Mouse (Mus musculus): Measurements from ENCODE around the gene Ace2. TPM values are rescaled to one million over a fixed set of nuclear protein-coding genes. Genes with fewer than 3 reads are reported as not detected.

The Ace2 gene
- total and polyA plus RNA-seq, 3 experiments = not detected

- peak; percentile 43 for DNase-seq (ENCODE audit: low read depth, low spot score)
These were observed 34.7 kb downstream of the Ace2 start for GRCm38 (mm10) chrX:164173880-164174279.

GRCm38 (mm10) chrX:164175311-164175710 is 36.2 kb downstream of the Ace2 start:
- Histone ChIP-seq H3K4me3 (ENCODE audit: control insufficient read depth in 1 of 2, insufficient read depth in 1 of 2, low read depth in 2 of 2, low read length in 2 of 2) (no peak overlapping the region), H3K27ac (ENCODE audit: control insufficient read depth, low read depth, low read length) (no peak overlapping the region), H3K4me1 (ENCODE audit: control insufficient read depth in 1 of 2, insufficient read depth in 2 of 2, low read length in 2 of 2) (peaks cover 2% of the 10 kb centered on the region in 2 experiments; a peak in 1 of 4 replicates), H3K27me3 (ENCODE audit: control insufficient read depth in 1 of 2, insufficient read depth in 2 of 2, low read length in 2 of 2) (no peaks in the 10 kb centered on the region; a peak in 1 of 4 replicates), H3K79me2 (ENCODE audit: control insufficient read depth, insufficient read depth, low read length, poor library complexity) (no peaks in the 10 kb centered on the region), H3K36me3 (ENCODE audit: control insufficient read depth in 1 of 2, insufficient read depth in 2 of 2, low read length in 2 of 2) (peaks cover 0 to 11% of the 10 kb centered on the region in 2 experiments; a peak in 2 of 4 replicates), H3K9ac (ENCODE audit: control insufficient read depth, low read depth, low read length, poor library complexity, severe bottlenecking) (no peak overlapping the region), H3K9me3 (replicated peaks; ENCODE audit: insufficient read depth, low read length) (no peaks in the 10 kb centered on the region)
- DNase-seq (ENCODE audit: low read depth, low spot score) = no peak
- TF ChIP-seq E2F4 (IDR thresholded peaks at IDR 0.05; ENCODE audit: borderline replicate concordance, low read depth, low read length) (no peak), RCOR1 (IDR thresholded peaks at IDR 0.05; ENCODE audit: low read depth, low read length) (no peak), ZC3H11A (IDR thresholded peaks at IDR 0.05; ENCODE audit: low read depth, low read length) (no peak), NELFE (IDR thresholded peaks at IDR 0.05; ENCODE audit: low read depth, low read length) (no peak), TAL1 (IDR thresholded peaks at IDR 0.05; ENCODE audit: low read length) (no peak), GATA1 (IDR thresholded peaks at IDR 0.05; ENCODE audit: low read depth, low read length) (no peak), POLR2AphosphoS5 (IDR thresholded peaks at IDR 0.05; ENCODE audit: borderline replicate concordance, low read depth, low read length) (no peak), ZMIZ1 (IDR thresholded peaks at IDR 0.05; ENCODE audit: low read depth, low read length) (no peak), ZKSCAN1 (IDR thresholded peaks at IDR 0.05; ENCODE audit: low read depth, low read length) (no peak), TCF12 (IDR thresholded peaks at IDR 0.05; ENCODE audit: low read depth, low read length) (no peak), USF1 (IDR thresholded peaks at IDR 0.05; ENCODE audit: low read depth, low read length) (no peak), GABPA (IDR thresholded peaks at IDR 0.05; ENCODE audit: low read depth, low read length) (no peak), RAD21 (IDR thresholded peaks at IDR 0.05; ENCODE audit: low read depth, low read length) (no peak), MYB (IDR thresholded peaks at IDR 0.05; ENCODE audit: low read depth, low read length) (no peak)

More at GRCm38 (mm10) chrX:164173880-164174279, 34.7 kb downstream of the Ace2 start:
- Histone ChIP-seq H3K79me2 (ENCODE audit: control insufficient read depth, insufficient read depth, low read length, poor library complexity) (no peaks in the 10 kb centered on the region), H3K27ac (ENCODE audit: control insufficient read depth, low read depth, low read length) (no peak overlapping the region), H3K4me3 (ENCODE audit: control insufficient read depth in 1 of 2, insufficient read depth in 1 of 2, low read depth in 2 of 2, low read length in 2 of 2) (no peak overlapping the region), H3K36me3 (ENCODE audit: control insufficient read depth in 1 of 2, insufficient read depth in 2 of 2, low read length in 2 of 2) (peaks cover 0 to 8% of the 10 kb centered on the region in 2 experiments; a peak in 2 of 4 replicates), H3K9me3 (replicated peaks; ENCODE audit: insufficient read depth, low read length) (no peaks in the 10 kb centered on the region), H3K9ac (ENCODE audit: control insufficient read depth, low read depth, low read length, poor library complexity, severe bottlenecking) (no peak overlapping the region), H3K27me3 (ENCODE audit: control insufficient read depth in 1 of 2, insufficient read depth in 2 of 2, low read length in 2 of 2) (no peaks in the 10 kb centered on the region; a peak in 1 of 4 replicates), H3K4me1 (ENCODE audit: control insufficient read depth in 1 of 2, insufficient read depth in 2 of 2, low read length in 2 of 2) (peaks cover 2% of the 10 kb centered on the region in 2 experiments; a peak in 1 of 4 replicates)
- no peak for TF ChIP-seq RCOR1 (IDR thresholded peaks at IDR 0.05; ENCODE audit: low read depth, low read length)
- no peak for TF ChIP-seq GABPA (IDR thresholded peaks at IDR 0.05; ENCODE audit: low read depth, low read length)
- 0 out of 4 replicates have a peak, but pooled peaks of 1 of the 2 experiments have one; percentile 11 for TF ChIP-seq EP300 (IDR thresholded peaks at IDR 0.05; ENCODE audit: low read depth in 1 of 2, low read length in 2 of 2)

All from MEL (cell line).